Mouse (Mus musculus) adipocyte (in vitro differentiated cells): Measurements from ENCODE around the gene Dcst2.

Experiments
- DNase-seq: peaks from one replicate; pipeline ENCODE4 v3.0.0-alpha.2; 2016; ENCODE audit warnings: low spot score

The Dcst2 gene

DNA sequence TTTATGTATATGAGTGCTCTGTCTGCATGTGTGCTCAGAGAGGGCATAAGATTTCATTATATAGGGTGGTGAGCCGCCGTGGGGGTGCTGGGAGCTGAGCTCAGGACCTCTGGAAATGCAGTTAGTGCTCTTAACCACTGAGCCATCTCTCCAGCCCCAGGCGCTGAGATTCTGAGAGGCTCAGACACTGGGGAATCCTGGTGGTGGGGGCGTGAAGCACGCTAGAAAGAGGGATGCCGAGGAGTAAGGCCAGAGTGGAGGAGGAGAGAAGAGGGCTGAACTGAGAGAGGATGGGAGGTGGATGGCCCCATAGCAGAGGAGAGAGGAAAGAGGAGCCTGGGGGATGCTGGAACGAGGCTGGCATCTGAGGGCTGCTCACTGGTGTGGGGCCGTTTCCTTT is 2.9 kb downstream of the Dcst2 start:
- no peak for DNase-seq

DNA sequence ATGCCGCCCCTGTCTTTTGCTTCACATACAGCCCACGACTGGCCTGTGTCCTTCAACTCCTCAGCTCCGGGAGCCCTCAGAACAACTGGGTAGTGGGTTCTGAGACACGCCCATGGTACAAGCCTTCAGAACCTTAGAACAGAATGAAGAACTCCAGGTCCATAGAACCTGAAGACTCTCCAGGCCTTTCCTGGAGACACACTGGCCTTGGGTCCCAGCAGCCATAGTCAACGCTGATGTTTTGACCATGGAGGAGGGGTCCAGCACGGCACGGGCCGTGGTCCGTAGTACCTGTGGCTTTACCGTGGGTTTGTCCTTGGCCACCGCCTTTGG is 3.3 kb downstream of the Dcst2 start, which contains the start of gene Dcst1:
TSS of gene Dcst1 (minus strand) at position 101 of the 333 bp plus-strand sequence.
- DNase-seq = no peak

- DNase-seq = no peak
Observed at GRCm38 (mm10) chr3:89365486-89366414, 4.0 kb downstream of the Dcst2 start.

DNA sequence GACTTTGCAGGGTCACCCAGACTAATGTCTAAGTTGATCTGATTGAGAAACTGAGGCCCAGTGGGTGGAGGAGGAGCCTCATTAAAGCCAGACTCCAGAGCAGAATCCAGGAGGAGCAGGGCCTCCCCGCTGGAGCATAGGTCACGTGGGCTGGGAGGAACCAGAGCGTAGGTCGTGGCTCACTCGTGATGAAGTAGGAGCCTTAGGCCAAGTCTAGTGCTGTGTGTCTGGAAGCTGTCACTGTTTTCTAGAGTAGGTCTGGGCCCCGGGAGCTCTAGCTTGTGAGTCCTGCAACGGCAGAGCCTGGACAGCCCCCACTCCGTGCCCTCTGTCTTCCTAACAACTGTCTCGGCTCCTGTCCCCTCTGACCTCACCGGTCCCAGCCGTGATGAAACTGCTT is 5.6 kb downstream of the Dcst2 start:
- DNase-seq = peak; percentile 86

DNA sequence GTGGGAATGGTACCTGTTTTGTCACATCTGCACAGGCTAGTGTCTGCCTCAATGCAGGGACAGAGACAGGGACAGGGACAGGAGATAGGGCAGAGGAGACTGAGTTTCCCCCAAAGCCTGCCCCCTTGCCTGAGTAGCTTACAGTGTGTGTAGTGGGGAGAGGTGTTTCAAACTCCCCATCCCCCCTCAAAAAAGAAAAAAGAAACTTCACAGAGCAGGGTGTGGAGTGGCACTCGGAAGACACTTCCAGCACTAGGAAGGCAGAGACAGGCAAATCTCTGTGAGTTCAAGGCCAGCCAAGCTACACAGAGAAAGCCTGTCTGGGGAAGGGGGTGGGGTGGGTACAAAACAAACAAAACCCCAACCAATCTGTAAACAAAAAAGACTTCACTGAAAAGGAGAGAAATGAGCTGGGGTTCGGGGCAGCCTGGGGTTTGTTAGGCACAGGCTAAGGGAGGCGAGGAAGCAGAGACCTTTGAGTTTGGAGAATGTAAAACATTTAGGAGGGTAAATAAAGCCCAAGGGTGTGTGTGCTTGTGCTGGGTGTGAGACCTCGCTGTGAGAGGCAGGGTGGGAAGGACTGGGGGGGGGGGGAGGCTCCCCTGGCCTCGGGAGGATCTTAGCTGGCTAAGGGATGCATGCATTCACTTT is 11.9 kb downstream of the Dcst2 start:
- DNase-seq = no peak

GRCm38 (mm10) chr3:89377831-89378230 is 16.1 kb downstream of the Dcst2 start:
- peak; percentile 37 for DNase-seq

GRCm38 (mm10) chr3:89378394-89379067 is 16.8 kb downstream of the Dcst2 start:
- peak; percentile 77 for DNase-seq

DNA sequence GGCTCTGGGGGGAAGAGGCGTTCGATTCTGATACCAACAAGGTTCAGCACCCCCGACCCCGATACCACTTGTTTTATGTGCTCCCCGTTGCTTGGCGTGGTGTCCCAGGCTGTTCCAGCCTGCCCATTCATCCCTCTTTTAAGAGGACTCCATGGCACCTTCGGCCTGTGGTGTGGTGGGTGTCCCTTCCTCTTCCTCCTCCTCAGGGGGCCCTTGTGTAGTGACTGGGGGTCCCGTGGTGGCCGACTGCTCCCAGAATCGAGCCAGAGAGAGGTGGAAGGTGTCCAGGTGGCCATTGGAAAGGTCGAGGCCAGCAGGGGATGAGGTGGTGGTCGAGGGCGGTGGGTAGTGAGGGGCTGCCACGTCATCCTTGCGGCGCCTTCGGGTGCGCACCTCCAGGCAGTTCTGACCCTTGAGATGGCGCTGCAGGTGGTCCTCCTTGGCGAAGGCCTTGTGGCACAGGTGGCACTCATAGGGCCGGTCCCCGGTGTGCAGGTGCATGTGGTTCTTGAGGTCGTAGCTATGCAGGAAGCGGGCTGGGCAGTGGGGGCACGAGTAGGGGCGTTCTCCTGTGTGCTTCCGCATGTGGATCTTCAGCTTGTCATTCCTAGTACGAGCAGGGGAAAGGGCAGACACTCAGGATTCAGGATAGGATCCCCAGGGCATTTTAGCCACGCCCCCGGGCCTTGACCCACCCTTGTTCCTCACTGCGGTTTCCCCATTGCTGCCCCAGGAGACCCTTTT is 17.8 kb downstream of the Dcst2 start:
- DNase-seq = no peak

GRCm38 (mm10) chr3:89380291-89380690 is 18.5 kb downstream of the Dcst2 start:
- DNase-seq = no peak

GRCm38 (mm10) chr3:89380711-89381110 is 18.9 kb downstream of the Dcst2 start:
- DNase-seq = no peak

DNA sequence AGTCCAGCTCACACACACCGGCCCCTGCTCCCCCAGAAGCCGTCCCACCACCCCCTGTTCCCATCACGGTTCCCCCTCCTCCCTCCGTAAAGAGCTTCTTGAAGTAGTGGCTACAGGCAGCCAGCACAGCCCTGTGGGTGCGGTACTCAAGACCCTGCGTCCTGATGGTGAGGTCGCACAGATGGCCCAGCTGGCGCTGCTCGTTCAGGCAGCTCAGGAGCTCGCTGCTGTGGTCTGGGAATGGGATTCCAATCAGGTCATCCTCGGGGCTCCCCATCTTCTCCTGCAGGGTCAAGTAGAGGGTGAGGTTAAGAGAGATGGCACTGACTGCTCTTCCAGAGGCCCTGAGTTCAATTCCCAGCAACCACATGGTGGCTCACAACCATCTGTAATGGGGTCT is 19.5 kb downstream of the Dcst2 start:
- DNase-seq = no peak

DNA sequence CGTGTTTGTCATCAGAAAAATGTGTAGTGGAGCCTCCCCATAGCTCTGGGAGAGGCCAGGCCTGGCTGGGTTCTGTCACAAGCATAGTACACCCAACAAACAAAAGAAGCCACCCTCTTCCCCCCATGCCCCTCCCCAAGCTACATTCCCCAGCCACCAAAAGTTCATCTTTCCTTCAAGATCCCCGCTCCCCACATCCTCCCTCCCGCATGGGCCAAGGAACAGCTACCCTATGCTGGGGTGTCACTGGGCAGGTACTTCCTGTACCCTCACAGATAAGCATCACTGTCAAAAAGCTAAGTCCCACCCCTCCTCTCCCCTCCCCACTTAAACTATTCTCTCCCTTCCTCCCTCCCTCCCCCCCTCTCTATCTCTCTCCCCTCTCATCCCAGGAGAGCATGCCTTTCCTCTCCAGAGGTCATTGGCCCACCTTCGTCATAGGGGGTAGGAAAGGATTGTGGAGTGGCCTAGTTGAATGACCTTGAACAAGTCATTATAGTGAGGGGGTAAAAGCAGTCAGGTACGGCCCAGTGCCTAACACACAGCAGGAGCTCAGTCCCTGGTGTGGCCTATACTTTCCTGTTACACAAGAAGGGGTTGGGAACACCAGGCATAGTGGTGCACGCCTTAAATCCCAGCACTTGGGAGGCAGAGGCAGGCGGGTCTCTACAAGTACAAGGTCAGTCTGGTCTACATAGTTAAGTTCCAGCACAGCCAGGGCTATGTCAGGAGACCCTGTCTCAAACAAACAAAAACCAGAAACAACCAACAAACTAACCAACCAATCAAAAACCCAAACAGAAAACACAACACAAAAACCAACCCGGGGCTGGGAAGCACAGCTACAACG is 20.5 kb downstream of the Dcst2 start:
- DNase-seq = no peak

DNA sequence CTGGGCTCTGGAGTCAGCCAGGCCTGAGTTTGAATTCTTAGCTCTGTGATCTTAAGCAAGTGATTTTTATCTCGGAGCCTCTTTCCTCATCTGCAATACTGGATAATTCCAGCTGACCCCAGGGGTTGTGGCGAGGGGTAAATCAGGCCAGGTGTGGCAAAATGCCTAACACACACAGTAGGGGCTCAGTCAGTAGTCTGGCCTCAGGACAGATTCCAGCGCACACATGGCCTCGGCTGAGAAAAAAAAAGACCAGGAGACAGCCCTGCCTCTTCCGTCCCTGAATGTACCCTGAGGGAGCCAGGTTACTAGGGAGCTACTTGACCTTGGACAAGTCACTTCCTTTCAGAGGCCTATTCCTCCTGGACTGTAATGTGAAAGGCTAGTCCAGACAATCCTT is 21.2 kb downstream of the Dcst2 start:
- DNase-seq = no peak

DNA sequence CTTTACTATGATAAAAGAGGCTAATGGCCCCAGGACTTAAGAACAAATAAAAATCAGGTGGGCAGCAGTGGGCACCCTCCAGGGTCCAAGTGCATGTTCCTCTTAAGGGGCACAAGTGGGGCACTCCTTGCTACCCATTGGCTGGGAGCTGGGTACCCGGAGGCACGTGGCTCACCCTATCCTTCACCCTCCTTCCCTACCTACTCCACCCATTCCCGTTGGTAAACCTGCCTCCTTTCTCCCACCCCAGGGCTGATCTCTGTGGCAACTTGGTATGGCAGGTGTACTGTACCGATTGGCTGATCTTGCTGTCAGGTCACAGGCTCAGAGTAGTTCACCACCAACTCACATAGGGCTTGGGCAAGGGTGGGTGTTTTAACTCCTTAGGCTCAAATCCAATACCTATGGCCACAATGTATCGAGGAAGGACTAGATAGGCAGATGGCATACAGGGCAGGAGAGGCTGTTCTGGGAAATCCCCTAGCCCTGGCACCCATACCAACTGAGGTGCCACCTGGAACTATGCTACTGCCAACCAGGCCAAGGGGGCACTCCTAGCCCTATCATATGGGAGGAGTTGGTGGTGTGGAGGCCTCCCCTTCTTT is 22.0 kb downstream of the Dcst2 start:
- DNase-seq = no peak

DNA sequence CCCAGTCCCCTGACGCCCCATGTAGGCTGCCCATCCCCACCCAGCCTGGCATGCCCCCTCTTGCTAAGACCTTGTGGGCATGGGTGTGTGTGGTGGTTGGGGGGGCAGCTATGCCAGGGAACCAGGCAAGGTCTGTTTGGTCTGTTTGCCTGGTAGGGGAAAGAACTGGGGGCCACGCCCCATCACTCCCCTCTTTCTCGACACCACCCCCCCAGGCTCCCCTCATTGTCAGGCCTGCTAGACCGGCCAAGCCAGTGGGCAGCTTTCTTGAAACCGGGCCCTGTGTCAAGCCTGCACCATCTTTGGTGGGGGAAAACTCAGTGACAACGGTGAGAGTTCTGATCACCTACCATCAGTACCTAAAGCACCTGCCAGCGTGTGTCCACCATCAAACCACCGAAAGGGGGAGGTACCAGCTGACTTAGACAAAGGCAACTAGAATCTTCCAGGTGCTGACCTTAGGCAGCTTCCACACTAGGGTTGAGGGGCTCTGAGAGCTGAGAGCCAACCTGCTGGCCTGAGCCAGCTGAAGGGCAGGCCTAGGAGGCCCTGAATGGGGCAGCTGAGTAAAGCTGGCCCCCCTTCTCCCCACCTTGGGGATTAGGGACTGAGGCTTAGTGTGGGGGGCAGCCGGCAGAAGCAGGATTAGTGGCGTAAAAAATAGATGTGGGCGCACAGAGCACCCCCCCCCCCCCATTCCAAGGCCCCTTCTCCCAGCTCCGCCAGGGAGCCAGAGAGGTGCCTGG is 22.7 kb downstream of the Dcst2 start:
- no peak for DNase-seq

DNA sequence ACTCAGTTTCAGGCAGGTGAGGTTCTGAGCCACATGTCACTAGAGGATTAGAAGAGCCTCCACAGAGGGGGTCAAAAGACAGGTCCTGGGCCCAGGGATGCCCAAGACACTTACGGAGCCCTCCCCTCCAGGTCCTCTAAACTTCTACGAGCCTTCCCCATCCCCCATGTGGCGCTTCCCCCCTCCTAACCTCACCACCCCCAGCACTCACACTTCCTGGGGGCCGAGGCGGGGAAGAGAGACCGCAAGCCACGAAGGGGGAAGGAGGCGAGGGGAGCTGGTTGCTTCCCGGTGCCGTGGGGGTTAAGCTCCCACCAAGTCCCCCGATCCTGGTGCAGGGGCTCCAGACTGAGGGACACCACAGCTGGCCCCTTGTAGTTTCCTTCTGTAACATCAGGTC is 23.7 kb downstream of the Dcst2 start:
- DNase-seq = no peak

DNA sequence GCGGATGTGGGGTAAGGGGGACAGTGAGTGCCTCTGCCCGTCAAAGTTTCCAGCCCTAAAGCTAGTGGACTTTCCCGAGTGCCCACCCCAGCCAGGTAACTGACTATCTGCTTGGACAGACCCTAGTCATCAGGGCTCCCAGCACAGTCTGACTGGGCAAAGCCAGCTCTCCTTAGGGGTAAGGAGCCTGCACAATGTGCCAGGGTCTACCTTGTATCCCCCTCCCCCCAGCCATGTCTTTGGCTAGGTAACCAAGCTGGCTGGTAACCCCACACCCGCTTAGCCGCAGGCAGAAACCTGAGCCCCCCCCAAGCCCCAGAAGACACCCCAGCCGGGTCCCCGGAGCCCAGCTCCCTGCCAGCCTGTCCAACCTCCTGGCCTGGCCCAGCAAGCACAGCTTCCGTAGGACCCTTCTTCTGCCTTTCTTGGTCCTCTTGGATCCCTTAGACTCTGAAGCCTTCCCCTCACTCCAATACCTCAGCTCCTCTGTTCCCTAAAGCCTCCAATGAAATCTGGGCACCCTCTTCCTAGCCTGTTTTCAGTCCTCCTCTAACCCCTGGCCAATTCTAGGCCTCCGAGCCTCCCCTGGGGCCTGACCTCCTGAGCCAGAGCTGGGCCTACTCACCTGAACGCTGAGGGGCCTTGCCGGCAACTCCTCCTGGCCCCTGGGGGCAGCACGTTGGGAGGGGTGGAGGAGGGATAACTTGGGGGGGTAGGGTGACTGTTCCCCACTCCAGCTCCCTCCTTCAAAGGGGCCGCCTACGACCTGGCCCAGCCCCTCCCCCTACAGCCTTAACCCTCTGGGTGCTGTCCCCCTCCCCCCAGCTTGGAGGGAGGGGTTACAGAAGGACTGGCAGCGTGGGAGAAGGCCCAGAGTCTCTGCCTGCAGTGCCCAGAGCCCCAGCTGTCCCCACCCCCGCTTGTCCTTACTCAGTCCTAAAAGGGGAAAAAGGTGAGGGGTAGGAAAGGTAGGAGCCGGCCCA is 25.0 kb downstream of the Dcst2 start:
- no peak for DNase-seq

GRCm38 (mm10) chr3:89387632-89388031 is 25.9 kb downstream of the Dcst2 start:
- DNase-seq = no peak
